Mouse (Mus musculus): Measurements from ENCODE around the gene Mcat. TPM values are rescaled to one million over a fixed set of nuclear protein-coding genes. Genes with fewer than 3 reads are reported as not detected.

Mcat gene
- total and polyA plus RNA-seq, 3 experiments = 28.4 to 41.6 (median 41.2) TPM

DNA sequence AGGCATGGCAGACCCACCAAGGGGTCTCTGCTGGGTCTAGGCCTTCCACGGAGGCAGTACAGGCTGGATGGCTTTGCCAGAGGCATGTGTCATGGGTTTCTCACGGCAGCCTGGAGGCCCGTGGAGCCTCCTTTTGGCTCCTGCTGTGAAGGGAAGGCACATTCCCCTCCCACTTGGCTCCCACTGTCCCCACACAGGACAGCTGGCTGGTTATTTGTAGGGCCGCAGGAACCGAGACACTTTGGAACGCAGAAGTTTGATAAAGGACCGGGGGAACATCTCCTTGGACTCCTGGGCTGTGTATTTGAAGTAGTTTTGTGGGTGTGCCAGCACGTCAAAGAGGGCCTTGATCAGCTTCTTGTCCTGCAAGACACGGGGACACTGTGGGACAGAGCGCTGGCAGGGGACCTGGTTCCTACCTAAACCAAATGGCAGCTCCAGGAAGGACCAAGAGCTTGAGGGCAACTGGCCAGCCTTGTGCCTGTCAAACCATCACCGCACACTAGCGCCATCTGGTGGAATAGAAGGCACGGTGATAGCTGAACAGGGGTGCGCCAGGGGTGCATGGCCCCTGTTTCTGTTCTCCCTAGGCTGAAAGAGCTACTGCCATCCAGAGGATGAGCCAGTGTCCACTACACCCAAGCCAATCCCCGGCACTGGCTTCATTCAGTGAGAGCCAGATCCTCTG lies 43.7 kb upstream of the Mcat start (continued):
- TF ChIP-seq HCFC1 (IDR thresholded peaks at IDR 0.05; ENCODE audit: low read depth, low read length) (no peak), MXI1 (IDR thresholded peaks at IDR 0.05; ENCODE audit: low read depth, low read length) (no peak), USF1 (IDR thresholded peaks at IDR 0.05; ENCODE audit: low read depth, low read length) (no peak), SIN3A (IDR thresholded peaks at IDR 0.05; ENCODE audit: low read length) (no peak), RAD21 (IDR thresholded peaks at IDR 0.05; ENCODE audit: low read depth, low read length) (peak; percentile 58), CHD2 (IDR thresholded peaks at IDR 0.05; ENCODE audit: low read length) (no peak), MAFK (IDR thresholded peaks at IDR 0.05; ENCODE audit: insufficient replicate concordance, low read length) (no peak), GABPA (IDR thresholded peaks at IDR 0.05; ENCODE audit: insufficient replicate concordance, low read depth, low read length) (no peak), ETS1 (conservative IDR thresholded peaks at IDR 0.05; ENCODE audit: low read depth, low read length) (no peak), ZC3H11A (IDR thresholded peaks at IDR 0.05; ENCODE audit: low read depth, low read length) (no peak), TBP (conservative IDR thresholded peaks at IDR 0.05; ENCODE audit: low read depth, low read length) (no peak), NELFE (IDR thresholded peaks at IDR 0.05; ENCODE audit: low read depth, low read length) (peak; percentile 31; the same call in 1 of the 2 replicates)

DNA sequence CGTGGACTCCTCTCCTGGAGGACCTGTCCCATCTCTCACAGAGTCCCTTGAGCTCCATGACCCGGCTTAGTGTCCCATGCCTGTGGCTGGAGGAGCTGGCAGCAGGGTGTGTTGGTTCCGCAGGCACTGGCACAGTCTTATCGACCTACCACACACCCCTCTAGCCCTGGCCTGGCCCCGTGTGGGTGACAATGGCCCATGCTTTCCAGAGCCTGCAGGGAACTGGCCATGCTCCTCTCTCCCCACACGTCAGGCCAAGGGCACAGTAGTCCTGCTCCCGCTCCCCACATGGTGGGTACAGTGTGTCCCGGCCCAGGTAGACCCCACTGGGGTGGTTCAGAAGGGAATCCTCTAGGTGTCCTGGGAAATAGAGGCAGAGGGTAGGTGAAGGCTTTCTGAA lies 43.1 kb upstream of the Mcat start:
- in situ Hi-C loops (cut with MboI; ENCODE audit: low pct_ligation_motif_present, low pct_unique_long_range_greater_than_20kb, low sequenced_read_pairs) = no loop called here
- no peak overlapping the region for H3K27ac ChIP-seq (ENCODE audit: insufficient read depth, low read depth)
- H3K9me3 ChIP-seq (replicated peaks; ENCODE audit: low read length) = no peaks in the 10 kb centered on the region
- no peak overlapping the region for H3K4me3 ChIP-seq (replicated peaks in 1 of 3; ENCODE audit: low read depth in 2 of 3, low read length in 2 of 3, poor library complexity in 1 of 3)
- H3K27me3 ChIP-seq (replicated peaks) = peaks cover 48% of the 10 kb centered on the region
- dilution Hi-C loops (cut with MboI; ENCODE audit: extremely low pct_ligation_motif_present, extremely low pct_unique_long_range_greater_than_20kb, low sequenced_read_pairs) = no loop called here
- H3K4me1 ChIP-seq (ENCODE audit: control insufficient read depth in 1 of 2, insufficient read depth in 2 of 2) = peaks cover 6 to 8% of the 10 kb centered on the region in 2 experiments
- H3K4me2 ChIP-seq (ENCODE audit: insufficient read depth, low read depth, poor library complexity, severe bottlenecking) = no peak overlapping the region
- no peak overlapping the region for H3K9ac ChIP-seq (ENCODE audit: insufficient read depth, low read depth)
- no peaks in the 10 kb centered on the region for H3K36me3 ChIP-seq (replicated peaks in 1 of 2; ENCODE audit: control insufficient read depth in 1 of 2, insufficient read depth in 1 of 2, low read length in 1 of 2)
- no peak for TF ChIP-seq NRF1 (IDR thresholded peaks at IDR 0.05; ENCODE audit: low read depth, low read length)
- TF ChIP-seq POLR2A (IDR thresholded peaks at IDR 0.05; ENCODE audit: low read depth, low read length) = no peak
- TF ChIP-seq CTCF (conservative IDR thresholded peaks at IDR 0.05 in 1 of 2, IDR thresholded peaks at IDR 0.05 in 1 of 2; ENCODE audit: low read depth in 2 of 2, low read length in 2 of 2) = no peak
- TF ChIP-seq JUND (conservative IDR thresholded peaks at IDR 0.05; ENCODE audit: low read depth, low read length) = no peak
- TF ChIP-seq NELFE (IDR thresholded peaks at IDR 0.05; ENCODE audit: low read depth, low read length) = no peak
- no peak for TF ChIP-seq TCF12 (IDR thresholded peaks at IDR 0.05; ENCODE audit: low read depth, low read length)
- no peak for TF ChIP-seq MEF2A (IDR thresholded peaks at IDR 0.05; ENCODE audit: borderline replicate concordance, low read depth, low read length)
- TF ChIP-seq ELF1 (IDR thresholded peaks at IDR 0.05; ENCODE audit: low read depth, low read length) = no peak
- TF ChIP-seq E2F4 (IDR thresholded peaks at IDR 0.05; ENCODE audit: insufficient replicate concordance, low read depth, low read length) = no peak
- no peak for TF ChIP-seq HCFC1 (IDR thresholded peaks at IDR 0.05; ENCODE audit: low read depth, low read length)
- no peak for TF ChIP-seq MXI1 (IDR thresholded peaks at IDR 0.05; ENCODE audit: low read depth, low read length)
- no peak for TF ChIP-seq PAX5 (IDR thresholded peaks at IDR 0.05; ENCODE audit: low read length)
- TF ChIP-seq ETS1 (conservative IDR thresholded peaks at IDR 0.05; ENCODE audit: low read depth, low read length) = no peak
- no peak for TF ChIP-seq MAFK (IDR thresholded peaks at IDR 0.05; ENCODE audit: insufficient replicate concordance, low read length)
- no peak for TF ChIP-seq USF2 (conservative IDR thresholded peaks at IDR 0.05; ENCODE audit: low read depth, low read length)
- no peak for TF ChIP-seq ZMIZ1 (IDR thresholded peaks at IDR 0.05; ENCODE audit: low read depth, low read length)
- no peak for DNase-seq (ENCODE audit: extremely low read depth)
- H3K79me2 ChIP-seq (replicated peaks; ENCODE audit: control insufficient read depth, extremely low read depth, insufficient read depth, poor library complexity, severe bottlenecking) = no peaks in the 10 kb centered on the region
